Mouse (Mus musculus) right cerebral cortex, postnatal 25 days (tissue): ENCODE measurements around the gene Pramel7.
"Not testable (repeated sequence)": the region's sequence is repeated elsewhere in the genome, so short reads cannot be mapped to it uniquely, and the experiment has no call there.

Experiments used
- DNase-seq: peaks from one replicate; pipeline ENCODE4 v3.0.0; 2022

Pramel7 gene

DNA sequence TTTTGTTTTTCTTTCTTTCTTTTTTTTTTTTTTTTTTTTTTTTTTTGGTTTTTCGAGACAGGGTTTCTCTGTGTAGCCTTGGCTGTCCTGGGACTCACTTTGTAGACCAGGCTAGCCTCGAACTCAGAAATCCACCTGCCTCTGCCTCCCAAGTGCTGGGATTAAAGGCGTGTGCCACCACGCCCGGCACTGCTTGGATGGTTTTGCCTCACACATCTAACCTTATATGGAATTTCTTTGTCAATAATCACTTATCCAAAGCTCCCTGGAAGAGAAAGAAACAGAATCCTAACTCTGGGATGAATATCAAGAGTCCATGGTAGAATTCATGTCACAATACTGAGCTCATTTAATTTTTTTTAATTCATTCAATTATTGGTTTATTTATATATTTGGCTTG lies at the start of gene Pramel7:
Pramel7 (minus strand) TSS at position 101 of the 400 bp plus-strand sequence.
- DNase-seq, result not testable (repeated sequence)

DNA sequence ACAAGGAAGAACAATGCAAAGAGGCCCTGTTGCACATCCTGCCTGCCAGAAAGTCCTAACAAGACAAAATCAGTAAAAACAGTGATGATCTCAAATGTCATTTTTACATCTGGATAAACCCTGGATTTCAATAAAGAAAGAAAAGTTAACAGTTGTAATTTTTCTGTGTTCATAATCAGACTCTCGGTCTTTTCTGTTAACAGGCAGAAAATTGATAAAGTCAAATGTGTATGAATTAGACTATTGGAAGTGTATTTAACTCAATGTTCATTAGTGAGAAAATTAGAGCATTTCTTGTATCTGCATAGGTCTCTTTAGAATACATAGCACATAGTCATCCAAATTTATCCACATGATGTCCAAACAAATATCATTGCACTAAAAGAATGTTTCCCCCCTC lies 48.5 kb upstream of the Pramel7 start, which contains the start of gene Olfr1128:
Olfr1128 (minus strand) TSS at position 101 of the 400 bp plus-strand sequence.
- DNase-seq, result no peak

DNA sequence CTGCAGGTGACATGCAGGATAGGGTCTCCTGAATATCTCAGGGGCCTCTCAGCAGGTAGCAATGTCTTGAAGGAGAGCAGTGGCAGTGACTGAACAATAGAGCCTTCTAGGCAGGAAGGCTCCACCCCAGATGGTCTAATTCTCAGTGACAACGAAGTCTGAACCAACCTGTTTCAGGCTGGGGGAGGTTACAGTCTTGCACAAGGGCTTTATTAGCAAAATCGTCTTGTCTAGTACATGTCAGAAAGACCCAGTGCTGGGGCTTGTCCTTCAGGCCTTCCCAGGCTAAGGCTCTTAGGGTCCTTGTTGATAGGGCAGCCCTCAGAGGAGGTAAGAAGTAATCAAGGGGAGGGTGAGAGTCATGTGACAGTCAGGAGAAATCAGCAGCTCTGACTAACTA lies 37.9 kb upstream of the Pramel7 start:
- no peak for DNase-seq

DNA sequence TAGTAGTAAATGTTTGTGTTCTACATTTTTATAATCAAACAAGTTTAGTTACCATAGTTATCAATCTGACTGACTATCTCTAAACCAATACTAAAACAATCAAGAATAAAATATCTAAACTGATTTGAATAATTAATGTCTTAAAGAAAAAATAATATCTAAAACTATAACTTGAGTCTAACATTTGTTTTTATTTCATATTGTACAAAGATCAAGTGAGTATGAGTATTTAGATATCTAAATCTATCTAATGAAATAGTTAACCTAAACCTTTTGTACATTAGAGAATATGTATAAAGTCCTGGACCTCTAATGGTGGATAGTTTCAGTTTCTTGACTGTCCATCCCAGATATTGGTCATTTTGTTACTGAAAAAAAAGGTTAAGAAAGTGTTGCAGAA lies 34.6 kb upstream of the Pramel7 start, which contains the start of gene Olfr153:
Olfr153 (plus strand) TSS at position 301 of the 400 bp plus-strand sequence.
- no peak for DNase-seq

DNA sequence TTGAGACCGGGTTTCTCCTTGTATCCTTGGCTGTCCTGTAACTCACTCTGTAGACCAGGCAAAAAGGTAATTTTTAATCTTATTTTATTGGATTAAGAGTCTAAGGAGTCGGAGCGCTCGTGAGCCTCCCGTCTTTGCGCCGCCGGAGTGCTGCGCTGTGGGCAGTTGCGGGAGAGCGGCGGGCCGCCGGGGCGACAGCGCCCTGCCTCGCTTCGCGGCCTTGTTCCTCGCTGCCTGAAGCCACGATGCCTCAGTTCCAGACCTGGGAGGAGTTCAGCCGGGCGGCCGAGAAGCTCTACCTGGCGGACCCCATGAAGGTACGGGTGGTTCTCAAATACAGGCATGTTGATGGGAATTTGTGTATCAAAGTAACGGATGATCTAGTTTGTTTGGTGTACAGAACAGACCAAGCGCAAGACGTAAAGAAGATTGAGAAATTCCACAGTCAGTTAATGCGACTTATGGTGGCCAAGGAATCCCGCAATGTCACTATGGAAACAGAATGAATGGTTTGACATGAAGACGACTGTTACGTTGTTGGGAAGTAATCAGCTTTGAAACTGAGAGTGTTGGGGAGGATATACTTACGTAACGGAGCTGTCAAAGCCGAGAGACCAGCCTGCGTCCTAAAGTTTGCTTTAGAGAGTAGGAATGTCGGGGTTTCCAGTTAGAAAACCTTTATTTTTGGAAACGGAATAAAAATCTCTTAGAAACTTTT lies 29.2 kb upstream of the Pramel7 start:
- DNase-seq, result peak; percentile 15

DNA sequence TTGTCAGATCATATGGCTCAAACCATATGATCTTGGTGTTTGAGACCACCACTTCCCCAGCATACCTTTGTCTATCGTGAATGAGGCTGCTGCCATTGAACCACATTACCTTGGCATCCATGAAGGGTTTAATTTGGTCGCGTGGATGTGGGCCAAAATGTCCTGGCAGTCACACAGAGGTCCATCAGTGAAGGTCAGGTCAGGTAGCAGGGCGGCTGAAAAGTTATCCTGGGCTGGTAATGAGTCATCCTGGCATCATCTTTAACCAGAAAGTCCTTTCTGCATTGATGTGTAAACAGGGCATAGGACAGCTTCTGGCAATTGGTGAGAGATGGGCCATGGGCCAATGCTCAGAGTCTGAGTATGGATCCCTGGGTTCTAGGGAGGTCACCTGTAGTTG lies 23.8 kb upstream of the Pramel7 start:
- DNase-seq, result no peak

DNA sequence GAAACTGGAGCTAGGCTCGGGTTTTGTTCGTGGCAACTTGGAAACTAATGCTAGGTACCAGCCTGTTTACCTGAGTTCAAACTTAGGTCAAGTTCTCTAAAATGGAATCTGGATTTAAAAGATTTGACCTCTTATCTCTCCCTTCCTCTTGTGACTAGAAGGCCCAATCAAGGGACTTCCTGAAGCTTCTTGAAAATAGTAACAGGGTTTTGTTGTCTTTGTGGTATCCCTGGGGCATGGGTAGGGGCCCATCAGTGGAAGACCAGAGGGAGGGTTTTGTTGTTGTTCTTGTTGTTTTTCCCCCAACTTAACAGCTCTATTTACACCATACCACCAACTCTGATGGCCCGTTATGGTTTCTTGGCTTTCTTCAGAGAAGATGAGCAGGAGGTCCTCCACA lies 19.7 kb upstream of the Pramel7 start:
- DNase-seq, result no peak

DNA sequence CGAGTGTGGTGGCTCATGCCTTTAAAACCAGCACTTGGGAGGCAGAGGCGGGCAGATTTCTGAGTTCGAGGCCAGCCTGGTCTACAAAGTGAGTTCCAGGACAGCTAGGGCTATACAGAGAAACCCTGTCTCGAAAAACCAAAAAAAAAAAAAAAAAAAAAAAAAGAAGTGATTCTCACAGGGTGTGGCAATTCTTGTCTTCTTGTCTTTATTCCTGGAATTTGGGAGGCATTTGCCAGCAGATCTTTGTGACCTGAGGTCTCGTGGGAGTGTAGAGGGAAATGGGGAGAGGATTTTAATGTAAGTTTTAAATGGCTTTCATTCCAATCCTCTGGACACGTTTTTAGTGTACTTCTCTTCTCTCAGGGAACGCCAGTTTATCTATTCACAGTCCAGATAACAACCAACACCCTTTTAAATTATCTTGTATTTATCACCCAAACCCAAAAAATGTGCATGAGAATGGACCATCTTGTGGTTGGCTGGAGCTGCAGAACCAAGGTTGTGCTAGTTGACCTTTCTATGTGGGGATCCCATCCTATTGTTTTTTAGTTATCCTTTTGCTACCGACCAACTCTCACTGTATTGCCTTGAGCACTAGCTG lies 18.7 kb upstream of the Pramel7 start:
- no peak for DNase-seq

DNA sequence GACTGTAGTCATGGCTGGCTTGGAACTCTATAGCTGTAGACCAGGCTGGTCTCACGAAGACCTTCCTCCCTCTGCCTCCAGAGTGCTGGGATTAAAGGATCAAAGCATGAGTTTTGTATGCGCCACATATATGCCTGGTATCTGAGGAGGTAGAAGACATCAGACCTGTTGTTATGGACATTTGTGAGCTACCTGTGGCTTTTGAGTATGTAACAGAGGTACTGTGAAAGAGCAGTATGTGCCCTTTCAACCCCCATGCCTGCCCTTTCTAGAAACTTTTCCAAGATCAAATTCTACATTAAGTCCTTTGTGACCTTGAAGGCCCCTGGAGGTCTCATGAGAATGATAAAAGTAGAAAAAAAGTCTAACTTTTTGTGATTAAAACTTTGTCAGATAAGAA lies 18.2 kb upstream of the Pramel7 start:
- no peak for DNase-seq

DNA sequence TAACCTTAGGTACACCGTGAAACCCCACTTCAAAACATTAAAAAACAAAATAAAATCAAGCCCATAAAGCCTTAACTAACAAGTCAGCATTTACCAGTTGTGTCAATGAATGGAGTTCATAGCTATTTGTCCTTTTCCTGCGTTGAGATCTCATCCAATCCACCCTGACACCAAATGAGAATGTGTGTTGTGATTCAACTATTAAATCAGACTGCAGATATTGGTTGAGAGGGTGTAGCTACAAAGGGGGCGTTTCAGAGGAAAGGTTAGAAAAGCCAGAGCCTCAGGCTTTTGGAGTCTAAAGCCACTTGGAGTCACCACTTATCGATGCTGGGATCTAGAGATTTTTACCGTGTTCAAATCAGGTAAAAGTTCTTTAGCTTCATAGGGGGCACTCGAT lies 9.4 kb upstream of the Pramel7 start, which contains the start of gene Pramel6:
Pramel6 (plus strand) TSS at position 301 of the 400 bp plus-strand sequence.
- DNase-seq, result no peak

DNA sequence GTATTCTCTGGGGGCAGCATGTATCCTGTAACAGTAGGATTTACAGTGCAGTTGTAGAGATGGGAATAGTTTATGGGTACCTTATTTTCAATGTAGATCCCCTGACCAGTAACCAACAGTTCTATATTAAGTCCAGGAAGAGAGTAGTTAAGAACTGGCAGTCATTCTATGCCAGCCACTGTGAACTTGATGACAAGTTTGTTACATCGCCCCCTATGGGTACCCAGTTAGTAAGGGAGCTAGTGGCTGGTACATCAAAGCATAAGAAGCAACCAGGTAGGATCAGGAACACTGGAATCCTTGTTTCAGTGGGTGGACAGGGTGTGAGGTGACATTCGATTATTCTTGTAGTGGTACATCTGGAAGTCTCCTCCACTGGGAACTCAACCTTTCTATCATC lies 14.6 kb downstream of the Pramel7 start:
- DNase-seq, result no peak

DNA sequence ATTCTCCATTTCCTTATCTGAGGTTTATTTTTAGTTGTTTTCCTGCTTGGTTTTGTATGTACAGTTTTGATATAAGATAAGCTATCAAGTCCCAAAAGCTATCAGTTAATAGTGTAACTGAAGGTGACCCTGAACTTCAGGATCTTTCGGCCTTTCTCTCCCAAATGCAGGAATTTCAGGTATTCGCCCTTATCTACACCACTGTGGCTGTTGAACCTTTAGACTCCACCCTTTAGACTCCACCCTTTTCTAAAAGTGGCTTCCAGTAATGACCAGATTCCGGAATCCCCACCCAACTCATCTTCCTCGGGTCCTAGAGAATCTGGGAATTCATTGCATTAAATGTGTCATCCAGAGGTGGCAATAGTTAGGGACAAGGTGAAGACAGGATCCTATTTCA lies 15.7 kb downstream of the Pramel7 start:
- DNase-seq, result no peak

DNA sequence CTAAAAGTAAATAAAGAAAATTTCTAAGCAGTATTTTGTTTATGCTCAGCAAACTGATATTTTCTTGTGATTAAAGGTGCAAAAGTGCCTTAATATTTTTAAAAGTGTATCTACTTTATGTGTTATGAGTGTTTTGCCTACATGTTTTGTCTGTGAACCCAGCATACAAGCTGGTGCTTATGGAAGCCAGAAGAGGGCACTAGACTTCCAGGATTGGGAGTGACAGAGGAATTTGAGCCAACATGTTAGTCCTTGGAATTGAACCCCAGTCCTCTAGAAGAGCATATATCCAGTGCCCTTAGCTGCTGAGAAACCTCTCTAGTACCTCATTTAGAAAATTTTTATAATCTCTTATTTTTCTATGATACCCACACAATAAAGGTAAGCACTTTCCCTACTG lies 16.7 kb downstream of the Pramel7 start:
- no peak for DNase-seq

DNA sequence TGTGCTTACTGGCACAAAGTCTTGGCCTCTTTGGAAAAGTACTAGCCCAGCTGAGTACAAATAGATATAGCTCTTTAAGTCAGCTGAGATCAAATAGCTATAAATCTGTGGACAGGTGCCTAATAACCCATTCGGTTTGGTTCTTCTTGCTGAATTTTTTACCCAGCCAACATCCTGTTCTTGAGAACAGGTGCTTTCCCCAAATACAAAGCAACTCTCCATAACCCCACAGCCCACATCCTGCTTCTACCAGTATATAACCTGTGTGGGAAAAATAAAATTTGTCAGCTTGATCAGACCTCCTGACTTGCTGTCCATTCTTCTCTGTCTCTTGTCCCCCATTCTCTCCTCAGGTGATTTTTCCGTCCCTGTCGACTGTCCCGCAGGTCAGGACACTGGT lies 35.1 kb downstream of the Pramel7 start:
- no peak for DNase-seq

DNA sequence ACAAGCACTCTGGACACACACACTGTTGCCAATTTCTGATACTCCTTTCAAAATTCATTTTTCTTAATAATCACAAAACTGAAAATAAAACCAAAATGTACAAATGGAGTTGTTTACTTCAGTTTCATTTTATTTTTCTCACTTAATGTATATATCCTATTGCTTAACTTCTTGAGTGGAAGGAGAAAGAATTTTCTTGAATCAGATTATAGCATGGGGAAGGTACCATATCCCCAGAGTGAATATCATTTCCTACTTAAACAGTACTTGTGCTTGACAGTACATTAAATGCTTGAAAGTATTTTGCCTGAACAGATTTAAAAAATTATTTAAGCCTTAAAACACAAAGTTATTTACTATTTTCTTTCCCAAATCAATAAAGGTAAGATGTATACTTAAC lies 43.2 kb downstream of the Pramel7 start, which contains the start of gene Olfr1126:
Olfr1126 (plus strand) TSS at position 301 of the 400 bp plus-strand sequence.
- no peak for DNase-seq
